Mouse (Mus musculus) frontal cortex, postnatal 36 days (tissue): ENCODE measurements around the gene Mrgprg.

Source experiments
- DNase-seq, 2 experiments: peaks; one replicate each; pipeline ENCODE4 v3.0.0; 2022; ENCODE audit warnings: low spot score in 2 of 2

Gene Mrgprg

GRCm38 (mm10) chr7:143766893-143767292 is at the start of gene Mrgprg:
TSS of gene Mrgprg (minus strand) at chr7:143766993.
- no peak for DNase-seq

- DNase-seq, result no peak
These were observed 42.1 kb upstream of the Mrgprg start for GRCm38 (mm10) chr7:143808909-143809308.

GRCm38 (mm10) chr7:143805199-143805624 is 38.4 kb upstream of the Mrgprg start:
- DNase-seq, result peak in 1 of 2 experiments; percentile 63

GRCm38 (mm10) chr7:143801195-143802065 is 34.6 kb upstream of the Mrgprg start:
- no peak for DNase-seq

- no peak for DNase-seq
These were observed 34.0 kb upstream of the Mrgprg start for GRCm38 (mm10) chr7:143800770-143801169.

- DNase-seq, result no peak
These were observed 32.0 kb upstream of the Mrgprg start for GRCm38 (mm10) chr7:143798783-143799182.

- DNase-seq, result peak in 1 of 2 experiments; percentile 11
These were observed 26.3 kb upstream of the Mrgprg start for GRCm38 (mm10) chr7:143793121-143793520.

- no peak for DNase-seq
These were observed 25.7 kb upstream of the Mrgprg start for GRCm38 (mm10) chr7:143792336-143792985.

GRCm38 (mm10) chr7:143783996-143784829 is 17.4 kb upstream of the Mrgprg start, which contains the start of gene Mrgpre:
TSS of gene Mrgpre (minus strand) at chr7:143784500.
- DNase-seq, result peak; percentile 64 to 72

GRCm38 (mm10) chr7:143783378-143783995 is 16.7 kb upstream of the Mrgprg start:
- peak in 1 of 2 experiments; percentile 15 for DNase-seq

- no peak for DNase-seq
These were observed 10.6 kb upstream of the Mrgprg start for GRCm38 (mm10) chr7:143777375-143777774.

- no peak for DNase-seq
These were observed 9.3 kb upstream of the Mrgprg start for GRCm38 (mm10) chr7:143776137-143776536.

- DNase-seq, result no peak
These were observed 2.7 kb upstream of the Mrgprg start for GRCm38 (mm10) chr7:143769461-143769860.

GRCm38 (mm10) chr7:143768267-143768666 is 1.5 kb upstream of the Mrgprg start:
- no peak for DNase-seq

- DNase-seq, result no peak
These were observed 1.8 kb downstream of the Mrgprg start for GRCm38 (mm10) chr7:143764876-143765530.

GRCm38 (mm10) chr7:143763794-143764193 is 3.0 kb downstream of the Mrgprg start:
- DNase-seq, result no peak

GRCm38 (mm10) chr7:143758956-143759355 is 7.8 kb downstream of the Mrgprg start:
- no peak for DNase-seq

- DNase-seq, result no peak
These were observed 9.1 kb downstream of the Mrgprg start for GRCm38 (mm10) chr7:143757696-143758095.

- peak; percentile 60 to 62 for DNase-seq
These were observed 9.8 kb downstream of the Mrgprg start for GRCm38 (mm10) chr7:143757027-143757390.

- DNase-seq, result peak; percentile 49 to 63
These were observed 10.4 kb downstream of the Mrgprg start, which contains the start of gene Osbpl5 for GRCm38 (mm10) chr7:143756125-143757026. TSS of gene Osbpl5 (minus strand) at chr7:143756985.
